Mouse (Mus musculus) stomach, embryonic 16.5 days (tissue): Measurements from ENCODE around the gene Lpcat3. TPM values are rescaled to one million over a fixed set of nuclear protein-coding genes. Genes with fewer than 3 reads are reported as not detected.

ENCODE experiments used
- ATAC-seq: fragments of 200-750 bp; cut with Nextera tagmentation; 2 replicates; pipeline ENCODE4 v1.8.0; 2017; ENCODE audit warnings: moderate number of reproducible peaks, moderate TSS enrichment; ENCODE audit not compliant: insufficient read depth, low FRiP score
- H3K27ac ChIP-seq: fragments of 300-500 bp; sonication (generic); 2 replicates; pipeline ENCODE4 v1.5.1; 2014; ENCODE audit warnings: low read length
- H3K27me3 ChIP-seq: fragments of 300-500 bp; sonication (generic); 2 replicates; pipeline ENCODE4 v1.6.1; 2014; ENCODE audit warnings: low read length, control low read depth, mixed read lengths; ENCODE audit not compliant: control insufficient read depth, insufficient read depth
- H3K36me3 ChIP-seq: fragments of 300-500 bp; sonication (generic); 2 replicates; pipeline ENCODE4 v1.6.1; 2014; ENCODE audit warnings: low read length; ENCODE audit not compliant: control insufficient read depth, insufficient read depth
- H3K4me1 ChIP-seq: fragments of 300-500 bp; sonication (generic); 2 replicates; pipeline ENCODE4 v1.6.1; 2014; ENCODE audit warnings: low read length, control low read depth, mixed read lengths; ENCODE audit not compliant: control insufficient read depth, insufficient read depth
- H3K4me2 ChIP-seq: fragments of 300-500 bp; sonication (generic); 2 replicates; pipeline ENCODE4 v1.6.1; 2014; ENCODE audit warnings: low read depth, low read length, mixed read lengths
- H3K4me3 ChIP-seq: fragments of 300-500 bp; sonication (generic); replicated peaks from 2 replicates; pipeline ENCODE4 v1.5.1; 2014; ENCODE audit warnings: mild to moderate bottlenecking, low read length
- H3K9ac ChIP-seq: fragments of 300-500 bp; sonication (generic); 2 replicates; pipeline ENCODE4 v1.6.1; 2014; ENCODE audit warnings: low read length
- H3K9me3 ChIP-seq: fragments of 300-500 bp; sonication (generic); replicated peaks from 2 replicates; pipeline ENCODE4 v1.6.1; 2016; ENCODE audit warnings: low read length, control low read depth; ENCODE audit not compliant: control insufficient read depth
- WGBS: fragments of 180-500 bp; shearing (Covaris S2); extraction: QIAGEN DNeasy Blood & Tissue Kit; methylation state at CpG from one replicate; pipeline ENCODE4 v1.1.7; 2014; 5-methylcytosine and 5-hydroxymethylcytosine counted together
- polyA plus RNA-seq: library from polyadenylated mRNA; unstranded; fragments of >200 nt; fragmentation: Nextera tagmentation; extraction: Ambion mirVana; gene quantifications from 2 replicates; pipeline ENCODE4 v1.2.1, GENCODE M21; 2015

The Lpcat3 gene
- polyA plus RNA-seq, 1 experiment from 2014 or later: 84.1 TPM

- Histone ChIP-seq H3K27ac (peak overlapping the region; percentile 100), H3K9ac (peak overlapping the region; percentile 47), H3K4me2 (peak overlapping the region; percentile 48; the same call in 1 of the 2 replicates), H3K9me3 (no peaks in the 10 kb centered on the region), H3K27me3 (no peaks in the 10 kb centered on the region), H3K36me3 (peaks cover 8% of the 10 kb centered on the region; the same call in 1 of the 2 replicates), H3K4me1 (peaks cover 23% of the 10 kb centered on the region), H3K4me3 (no peak overlapping the region)
- ATAC-seq: no peak
- 79% methylated on average over 10 of the region's 10 CpGs for WGBS
Observed at GRCm38 (mm10) chr6:124739231-124739796, 76.5 kb downstream of the Lpcat3 start.

- Histone ChIP-seq H3K9me3 (no peaks in the 10 kb centered on the region), H3K27me3 (no peaks in the 10 kb centered on the region), H3K9ac (peak overlapping the region; percentile 90), H3K4me3 (peak overlapping the region; percentile 68), H3K36me3 (peaks cover 8% of the 10 kb centered on the region), H3K4me2 (peak overlapping the region; percentile 88), H3K27ac (peak overlapping the region; percentile 100), H3K4me1 (peaks cover 29% of the 10 kb centered on the region)
- ATAC-seq: peak; percentile 3
- 1% methylated on average over 28 of the region's 29 CpGs for WGBS
Observed at GRCm38 (mm10) chr6:124740211-124740887, 77.5 kb downstream of the Lpcat3 start.

GRCm38 (mm10) chr6:124740888-124741761 lies 78.3 kb downstream of the Lpcat3 start, which contains the start of gene Grcc10:
Gene Grcc10, minus strand, starts transcription at chr6:124741374.
- peak; percentile 79 for ATAC-seq
- Histone ChIP-seq H3K4me2 (peak within 1 kb of the TSS; percentile 88), H3K36me3 (peaks cover 8% of the 10 kb centered on the region), H3K9me3 (no peaks in the 10 kb centered on the region), H3K4me3 (peak within 1 kb of the TSS; percentile 68), H3K27me3 (no peaks in the 10 kb centered on the region), H3K4me1 (peaks cover 32% of the 10 kb centered on the region), H3K27ac (peak within 1 kb of the TSS; percentile 100), H3K9ac (peak within 1 kb of the TSS; percentile 90)
- under 1% methylated on average over 41 of the region's 41 CpGs for WGBS

GRCm38 (mm10) chr6:124741842-124742241 lies 79.0 kb downstream of the Lpcat3 start:
- WGBS: 74% methylated on average over 3 of the region's 3 CpGs
- no peaks in the 10 kb centered on the region for H3K27me3 ChIP-seq
- peak overlapping the region; percentile 70 for H3K9ac ChIP-seq

GRCm38 (mm10) chr6:124742839-124743514 lies 80.2 kb downstream of the Lpcat3 start:
- H3K4me3 ChIP-seq: no peak overlapping the region
- peaks cover 11% of the 10 kb centered on the region for H3K36me3 ChIP-seq
- H3K27me3 ChIP-seq: no peaks in the 10 kb centered on the region
- H3K9ac ChIP-seq: peak overlapping the region; percentile 5; the same call in 1 of the 2 replicates
- H3K9me3 ChIP-seq: no peaks in the 10 kb centered on the region
- H3K27ac ChIP-seq: no peak overlapping the region
- 86% methylated on average over 15 of the region's 15 CpGs for WGBS
- peaks cover 38% of the 10 kb centered on the region for H3K4me1 ChIP-seq
- H3K4me2 ChIP-seq: no peak overlapping the region
- no peak for ATAC-seq

More at GRCm38 (mm10) chr6:124741842-124742241, 79.0 kb downstream of the Lpcat3 start:
- Histone ChIP-seq H3K27ac (peak overlapping the region; percentile 100), H3K4me3 (peak overlapping the region; percentile 68), H3K4me1 (peaks cover 38% of the 10 kb centered on the region), H3K9me3 (no peaks in the 10 kb centered on the region), H3K36me3 (peaks cover 8% of the 10 kb centered on the region), H3K4me2 (peak overlapping the region; percentile 88)
- ATAC-seq: no peak

GRCm38 (mm10) chr6:124743647-124744046 lies 80.8 kb downstream of the Lpcat3 start:
- 88% methylated on average over 8 of the region's 8 CpGs for WGBS
- Histone ChIP-seq H3K27me3 (no peaks in the 10 kb centered on the region), H3K9ac (no peak overlapping the region), H3K4me1 (peaks cover 36% of the 10 kb centered on the region), H3K9me3 (no peaks in the 10 kb centered on the region), H3K4me2 (no peak overlapping the region), H3K36me3 (peaks cover 14% of the 10 kb centered on the region), H3K27ac (no peak overlapping the region), H3K4me3 (no peak overlapping the region)
- no peak for ATAC-seq

- ATAC-seq: no peak
- H3K4me1 ChIP-seq: peaks cover 24% of the 10 kb centered on the region
- H3K36me3 ChIP-seq: peaks cover 15% of the 10 kb centered on the region
- H3K9ac ChIP-seq: peak overlapping the region; percentile 70
- peak overlapping the region; percentile 97 for H3K4me2 ChIP-seq
- H3K9me3 ChIP-seq: no peaks in the 10 kb centered on the region
- H3K27me3 ChIP-seq: no peaks in the 10 kb centered on the region
- H3K27ac ChIP-seq: peak overlapping the region; percentile 29; the same call in 1 of the 2 replicates
- peak overlapping the region; percentile 53 for H3K4me3 ChIP-seq
- 70% methylated on average over 26 of the region's 26 CpGs for WGBS
Observed at GRCm38 (mm10) chr6:124744755-124745321, 82.0 kb downstream of the Lpcat3 start.

GRCm38 (mm10) chr6:124745490-124746295 lies 82.9 kb downstream of the Lpcat3 start:
- WGBS: 2% methylated on average over 82 of the region's 85 CpGs

More at GRCm38 (mm10) chr6:124745490-124746295, 82.9 kb downstream of the Lpcat3 start:
- no peaks in the 10 kb centered on the region for H3K9me3 ChIP-seq
- H3K9ac ChIP-seq: peak overlapping the region; percentile 92
- no peaks in the 10 kb centered on the region for H3K27me3 ChIP-seq
- H3K27ac ChIP-seq: peak overlapping the region; percentile 92
- H3K4me2 ChIP-seq: peak overlapping the region; percentile 97
- peak; percentile 84 for ATAC-seq
- H3K4me3 ChIP-seq: peak overlapping the region; percentile 53
- H3K4me1 ChIP-seq: peaks cover 20% of the 10 kb centered on the region
- peaks cover 15% of the 10 kb centered on the region for H3K36me3 ChIP-seq
